Mouse (Mus musculus) stomach, postnatal 0 days (tissue): ENCODE data around the gene Lrrc25. TPM values are rescaled to one million over a fixed set of nuclear protein-coding genes. Genes with fewer than 3 reads are reported as not detected.

Source experiments
- ATAC-seq: fragments of 200-750 bp; cut with Nextera tagmentation; 2 replicates; pipeline ENCODE4 v1.8.0; 2017; ENCODE audit not compliant: low FRiP score, low TSS enrichment
- DNase-seq: peaks from one replicate; pipeline ENCODE4 v3.0.0-alpha.2; 2016; ENCODE audit warnings: low spot score
- H3K27ac ChIP-seq: fragments of 300-500 bp; sonication (generic); replicated peaks from 2 replicates; pipeline ENCODE4 v1.5.1; 2014; ENCODE audit warnings: mild to moderate bottlenecking, control low read depth
- H3K27me3 ChIP-seq: fragments of 300-500 bp; sonication (generic); 2 replicates; pipeline ENCODE4 v1.6.1; 2014; ENCODE audit warnings: low read length; ENCODE audit not compliant: control insufficient read depth, insufficient read depth
- H3K36me3 ChIP-seq: fragments of 300-500 bp; sonication (generic); 2 replicates; pipeline ENCODE4 v1.6.1; 2014; ENCODE audit warnings: low read length, mixed read lengths; ENCODE audit not compliant: control insufficient read depth, insufficient read depth
- H3K4me1 ChIP-seq: fragments of 300-500 bp; sonication (generic); replicated peaks from 2 replicates; pipeline ENCODE4 v1.6.1; 2014; ENCODE audit warnings: antibody characterized with exemption; ENCODE audit not compliant: control insufficient read depth, insufficient read depth
- H3K4me2 ChIP-seq: fragments of 300-500 bp; sonication (generic); replicated peaks from 2 replicates; pipeline ENCODE4 v1.6.1; 2014; ENCODE audit warnings: low read depth, mild to moderate bottlenecking, control low read depth, moderate library complexity
- H3K4me3 ChIP-seq: fragments of 300-500 bp; sonication (generic); 2 replicates; pipeline ENCODE4 v1.5.1; 2014; ENCODE audit warnings: low read depth, low read length, control low read depth
- H3K9ac ChIP-seq: fragments of 300-500 bp; sonication (generic); 2 replicates; pipeline ENCODE4 v1.6.1; 2014; ENCODE audit warnings: mild to moderate bottlenecking, low read length, control low read depth, mixed read lengths
- H3K9me3 ChIP-seq: fragments of 300-500 bp; sonication (generic); 2 replicates; pipeline ENCODE4 v1.6.1; 2016; ENCODE audit warnings: low read length; ENCODE audit not compliant: control insufficient read depth
- CTCF ChIP-seq: IDR thresholded peaks from 2 replicates; pipeline ENCODE4 v1.5.1; 2016; ENCODE audit warnings: antibody characterized with exemption, low read depth, mild to moderate bottlenecking, moderate library complexity
- EP300 ChIP-seq: optimal IDR thresholded peaks from 2 replicates; pipeline ENCODE3; 2016; ENCODE audit warnings: antibody characterized with exemption
- WGBS: fragments of 180-500 bp; shearing (Covaris S2); extraction: QIAGEN DNeasy Blood & Tissue Kit; methylation state at CpG from one replicate; pipeline ENCODE4 v1.1.7; 2014; 5-methylcytosine and 5-hydroxymethylcytosine counted together
- polyA plus RNA-seq: library from polyadenylated mRNA; unstranded; fragments of >200 nt; fragmentation: Nextera tagmentation; extraction: Ambion mirVana; gene quantifications from 2 replicates; pipeline ENCODE4 v1.2.1, GENCODE M21; 2015

Lrrc25 gene
- polyA plus RNA-seq, 1 experiment from 2014 or later: 2.3 TPM

GRCm38 (mm10) chr8:70593961-70594609 lies 21.9 kb upstream of the Lrrc25 start, which contains the start of gene Isyna1:
Gene Isyna1, plus strand, starts transcription at chr8:70594373.
- Histone ChIP-seq H3K4me1 (peaks cover 5% of the 10 kb centered on the region; the same call in 1 of the 2 replicates), H3K9me3 (no peaks in the 10 kb centered on the region), H3K27me3 (no peaks in the 10 kb centered on the region), H3K36me3 (peaks cover 11% of the 10 kb centered on the region; the same call in 1 of the 2 replicates), H3K27ac (peak within 1 kb of the TSS; percentile 56), H3K4me3 (peak within 1 kb of the TSS; percentile 51), H3K9ac (peak within 1 kb of the TSS; percentile 59), H3K4me2 (peak within 1 kb of the TSS; percentile 98)
- ATAC-seq: peak; percentile 80
- TF ChIP-seq CTCF: peak; percentile 18
- TF ChIP-seq EP300: no peak
- under 1% methylated on average over 39 of the region's 40 CpGs for WGBS
- peak; percentile 93 for DNase-seq

GRCm38 (mm10) chr8:70594621-70595564 lies 21.1 kb upstream of the Lrrc25 start:
- TF ChIP-seq EP300 (no peak), CTCF (no peak)
- Histone ChIP-seq H3K4me3 (peak overlapping the region; percentile 51), H3K9me3 (no peaks in the 10 kb centered on the region), H3K27ac (peak overlapping the region; percentile 56; the same call in 1 of the 2 replicates), H3K27me3 (no peaks in the 10 kb centered on the region), H3K4me2 (peak overlapping the region; percentile 98), H3K36me3 (peaks cover 11% of the 10 kb centered on the region; the same call in 1 of the 2 replicates), H3K4me1 (peaks cover 5% of the 10 kb centered on the region; the same call in 1 of the 2 replicates), H3K9ac (peak overlapping the region; percentile 59)
- DNase-seq (peak; percentile 54), ATAC-seq (peak; percentile 11; the same call in 1 of the 2 replicates)
- 12% methylated on average over 77 of the region's 82 CpGs for WGBS

GRCm38 (mm10) chr8:70595811-70596210 lies 20.1 kb upstream of the Lrrc25 start:
- Histone ChIP-seq H3K36me3 (peaks cover 5% of the 10 kb centered on the region; the same call in 1 of the 2 replicates), H3K27me3 (no peaks in the 10 kb centered on the region), H3K27ac (no peak overlapping the region), H3K4me3 (no peak overlapping the region), H3K4me2 (no peak overlapping the region), H3K4me1 (peaks cover 5% of the 10 kb centered on the region; the same call in 1 of the 2 replicates), H3K9ac (no peak overlapping the region), H3K9me3 (no peaks in the 10 kb centered on the region)
- WGBS: 90% methylated on average over 12 of the region's 12 CpGs
- DNase-seq (no peak), ATAC-seq (no peak)
- no peak for TF ChIP-seq EP300
- no peak for TF ChIP-seq CTCF

- no peaks in the 10 kb centered on the region for H3K27me3 ChIP-seq
- no peak for ATAC-seq
- TF ChIP-seq EP300 (no peak), CTCF (no peak)
Observed at GRCm38 (mm10) chr8:70596216-70596615, 19.7 kb upstream of the Lrrc25 start.

GRCm38 (mm10) chr8:70596775-70597416 lies 19.1 kb upstream of the Lrrc25 start:
- TF ChIP-seq EP300: no peak
- peak; percentile 50 for TF ChIP-seq CTCF
- H3K9me3 ChIP-seq: no peaks in the 10 kb centered on the region
- peaks cover under 1% of the 10 kb centered on the region; the same call in 1 of the 2 replicates for H3K36me3 ChIP-seq
- DNase-seq (peak; percentile 21), ATAC-seq (no peak)
- H3K27ac ChIP-seq: no peak overlapping the region
- 88% methylated on average over 17 of the region's 17 CpGs for WGBS
- no peaks in the 10 kb centered on the region for H3K27me3 ChIP-seq
- no peak overlapping the region for H3K4me2 ChIP-seq
- H3K4me1 ChIP-seq: peaks cover 8% of the 10 kb centered on the region
- no peak overlapping the region for H3K9ac ChIP-seq
- no peak overlapping the region for H3K4me3 ChIP-seq

More at GRCm38 (mm10) chr8:70596216-70596615, 19.7 kb upstream of the Lrrc25 start:
- peaks cover 6% of the 10 kb centered on the region for H3K4me1 ChIP-seq
- H3K27ac ChIP-seq: no peak overlapping the region
- no peak overlapping the region for H3K9ac ChIP-seq
- no peaks in the 10 kb centered on the region for H3K9me3 ChIP-seq
- whole genome bisulfite sequencing: 92% methylated on average over 18 of the region's 18 CpGs
- no peak for DNase-seq
- H3K4me2 ChIP-seq: no peak overlapping the region
- no peak overlapping the region for H3K4me3 ChIP-seq
- H3K36me3 ChIP-seq: peaks cover 5% of the 10 kb centered on the region; the same call in 1 of the 2 replicates
